Mouse (Mus musculus): ENCODE results near the gene Zfp454. TPM values are rescaled to one million over a fixed set of nuclear protein-coding genes. Genes with fewer than 3 reads are reported as not detected.

The Zfp454 gene
- polyA plus RNA-seq, 1 experiment from 2014 or later, result 10.8 TPM

DNA sequence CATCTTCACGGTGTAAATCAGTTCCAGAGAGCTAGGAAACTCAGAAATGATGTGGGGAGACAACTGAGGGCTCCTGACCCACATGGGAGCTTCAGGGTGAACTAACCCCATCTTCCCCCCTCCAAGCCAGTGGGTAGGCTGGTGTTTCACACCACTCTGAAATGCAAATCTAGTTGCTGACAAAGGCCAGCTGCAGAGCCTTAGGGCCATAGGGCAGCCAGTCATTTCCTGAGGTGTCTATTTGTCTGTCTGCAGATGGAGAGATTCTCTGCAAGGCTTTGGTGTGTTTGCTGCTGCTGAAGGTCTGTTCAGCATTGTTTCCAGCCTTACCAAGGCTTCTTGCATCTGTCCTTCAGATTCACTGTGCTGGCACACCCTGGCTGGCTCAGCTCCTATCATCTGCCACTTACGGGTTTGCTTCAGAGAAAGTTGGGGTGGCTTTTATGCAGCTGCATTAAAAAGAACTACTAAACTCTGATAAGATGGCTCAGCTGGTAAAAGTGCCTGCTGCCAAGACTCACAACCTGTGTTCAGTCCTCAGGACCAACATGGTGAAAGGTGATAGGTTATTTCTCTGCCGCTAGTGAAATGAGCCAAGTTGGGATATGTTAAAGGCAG is 38.8 kb downstream of the Zfp454 start:
- peaks cover 41% of the 10 kb centered on the region for H3K27me3 ChIP-seq (replicated peaks; ENCODE audit: control insufficient read depth, insufficient read depth, low read length)
- H3K9me3 ChIP-seq (ENCODE audit: control insufficient read depth, low read length), result no peaks in the 10 kb centered on the region; the same call in 1 of the 2 replicates
- H3K9ac ChIP-seq (ENCODE audit: low read depth, low read length), result no peak overlapping the region
- no peak overlapping the region for H3K4me2 ChIP-seq (ENCODE audit: low read length)
- H3K36me3 ChIP-seq (ENCODE audit: control insufficient read depth, insufficient read depth, low read length), result no peaks in the 10 kb centered on the region
- ATAC-seq, result no peak
- peaks cover 10% of the 10 kb centered on the region for H3K4me1 ChIP-seq (ENCODE audit: control insufficient read depth, insufficient read depth, low read depth, low read length)
- H3K4me3 ChIP-seq (ENCODE audit: low read length), result no peak overlapping the region
- no peak overlapping the region for H3K27ac ChIP-seq (ENCODE audit: low read depth, low read length)
- 45% methylated on average over 3 of the region's 3 CpGs for WGBS

DNA sequence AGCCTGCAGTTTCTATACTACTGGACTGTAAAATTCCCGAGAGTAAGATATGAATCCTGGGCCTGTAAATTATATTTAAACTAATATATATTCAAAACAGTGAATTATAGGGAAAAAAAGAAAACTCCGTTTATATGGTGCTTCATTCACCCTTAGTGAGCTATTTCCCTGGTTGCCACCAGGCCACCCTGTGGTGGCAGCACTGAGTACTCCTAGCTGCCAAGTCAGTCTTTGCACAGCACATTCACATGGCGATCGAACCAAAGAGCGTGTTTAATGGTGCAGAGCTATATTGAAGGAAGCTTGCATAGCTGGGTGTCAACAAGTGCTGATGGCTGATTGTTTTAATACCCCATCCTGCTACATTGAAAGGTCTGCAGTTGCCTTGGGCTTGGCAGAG is 40.4 kb downstream of the Zfp454 start:
- Histone ChIP-seq H3K9ac (ENCODE audit: low read depth, low read length) (no peak overlapping the region), H3K9me3 (ENCODE audit: control insufficient read depth, low read length) (no peaks in the 10 kb centered on the region; the same call in 1 of the 2 replicates), H3K36me3 (ENCODE audit: control insufficient read depth, insufficient read depth, low read length) (no peaks in the 10 kb centered on the region), H3K4me2 (ENCODE audit: low read length) (no peak overlapping the region), H3K27ac (ENCODE audit: low read depth, low read length) (no peak overlapping the region), H3K4me3 (ENCODE audit: low read length) (no peak overlapping the region), H3K4me1 (ENCODE audit: control insufficient read depth, insufficient read depth, low read depth, low read length) (peaks cover 10% of the 10 kb centered on the region), H3K27me3 (replicated peaks; ENCODE audit: control insufficient read depth, insufficient read depth, low read length) (peaks cover 31% of the 10 kb centered on the region)
- WGBS, result 60% methylated on average over 5 of the region's 5 CpGs
- no peak for ATAC-seq

DNA sequence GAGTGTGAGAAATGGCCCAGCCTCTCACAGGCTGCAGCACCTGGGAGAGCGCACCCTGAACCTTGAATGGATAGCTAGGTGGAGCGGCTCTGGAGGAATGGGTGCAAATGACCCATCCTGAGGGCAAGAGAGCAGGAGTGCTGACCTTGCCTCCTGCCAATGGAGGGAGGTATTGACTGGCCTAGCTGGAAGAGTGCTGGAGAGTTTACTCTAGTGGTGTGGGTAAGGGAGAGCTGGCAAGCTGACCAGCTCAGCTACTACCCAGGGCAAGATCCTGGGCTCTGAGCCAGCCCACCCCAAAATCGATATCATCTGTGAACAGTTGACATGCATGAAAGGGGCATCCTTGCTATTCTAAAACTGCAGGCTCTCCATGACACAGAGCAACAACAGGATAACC is 41.5 kb downstream of the Zfp454 start:
- Histone ChIP-seq H3K36me3 (ENCODE audit: control insufficient read depth, insufficient read depth, low read length) (no peaks in the 10 kb centered on the region), H3K4me3 (ENCODE audit: low read length) (no peak overlapping the region), H3K27ac (ENCODE audit: low read depth, low read length) (no peak overlapping the region), H3K9me3 (ENCODE audit: control insufficient read depth, low read length) (no peaks in the 10 kb centered on the region; the same call in 1 of the 2 replicates), H3K4me2 (ENCODE audit: low read length) (no peak overlapping the region), H3K27me3 (replicated peaks; ENCODE audit: control insufficient read depth, insufficient read depth, low read length) (peaks cover 22% of the 10 kb centered on the region), H3K9ac (ENCODE audit: low read depth, low read length) (no peak overlapping the region), H3K4me1 (ENCODE audit: control insufficient read depth, insufficient read depth, low read depth, low read length) (peaks cover 8% of the 10 kb centered on the region)
- ATAC-seq, result no peak
- 87% methylated on average over 3 of the region's 3 CpGs for WGBS

DNA sequence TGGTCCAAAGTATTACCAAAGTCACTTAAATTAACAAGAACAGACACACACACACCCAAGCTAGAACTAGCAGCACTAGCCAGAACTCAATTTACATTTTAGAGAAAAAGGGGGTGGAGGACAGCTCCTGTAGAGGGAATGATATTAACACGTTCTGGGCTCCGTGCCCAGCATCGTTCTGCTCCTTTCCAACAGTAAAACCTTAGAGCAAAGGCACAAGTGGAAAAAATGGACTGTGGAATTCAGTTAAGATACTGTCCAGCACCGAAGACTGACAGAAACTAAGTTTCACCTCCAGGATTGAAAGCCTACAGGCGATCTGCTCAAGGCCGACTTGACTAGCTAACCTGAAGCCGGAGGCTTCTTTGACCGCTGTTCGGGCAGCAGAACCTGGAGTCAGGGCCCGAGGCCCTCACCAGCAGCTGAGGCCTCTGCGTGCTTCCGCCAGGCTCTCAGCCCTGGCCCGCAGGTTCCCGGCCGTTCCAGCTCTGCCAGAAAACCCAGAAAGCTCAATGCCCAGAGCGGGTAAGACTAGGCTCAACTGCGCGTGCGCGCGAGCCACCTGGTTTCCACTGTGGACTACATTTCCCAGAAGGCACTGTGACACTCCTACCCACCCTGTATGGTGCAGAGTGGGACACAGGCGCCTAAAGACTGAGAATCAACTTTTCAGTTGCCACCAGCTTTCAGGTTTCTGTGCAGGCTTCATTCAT is 46.3 kb downstream of the Zfp454 start, which contains the start of gene Zfp879:
TSS of gene Zfp879 (minus strand) at position 530 of the 713 bp plus-strand sequence.
- Histone ChIP-seq H3K4me3 (ENCODE audit: low read length) (peak within 1 kb of the TSS; percentile 50), H3K9me3 (ENCODE audit: control insufficient read depth, low read length) (no peaks in the 10 kb centered on the region), H3K27ac (ENCODE audit: low read depth, low read length) (peak within 1 kb of the TSS; percentile 84), H3K36me3 (ENCODE audit: control insufficient read depth, insufficient read depth, low read length) (no peaks in the 10 kb centered on the region), H3K27me3 (replicated peaks; ENCODE audit: control insufficient read depth, insufficient read depth, low read length) (no peaks in the 10 kb centered on the region), H3K4me1 (ENCODE audit: control insufficient read depth, insufficient read depth, low read depth, low read length) (peaks cover 10% of the 10 kb centered on the region), H3K9ac (ENCODE audit: low read depth, low read length) (peak within 1 kb of the TSS; percentile 79), H3K4me2 (ENCODE audit: low read length) (peak within 1 kb of the TSS; percentile 80)
- ATAC-seq, result peak; percentile 99
- WGBS, result 17% methylated on average over 22 of the region's 22 CpGs

DNA sequence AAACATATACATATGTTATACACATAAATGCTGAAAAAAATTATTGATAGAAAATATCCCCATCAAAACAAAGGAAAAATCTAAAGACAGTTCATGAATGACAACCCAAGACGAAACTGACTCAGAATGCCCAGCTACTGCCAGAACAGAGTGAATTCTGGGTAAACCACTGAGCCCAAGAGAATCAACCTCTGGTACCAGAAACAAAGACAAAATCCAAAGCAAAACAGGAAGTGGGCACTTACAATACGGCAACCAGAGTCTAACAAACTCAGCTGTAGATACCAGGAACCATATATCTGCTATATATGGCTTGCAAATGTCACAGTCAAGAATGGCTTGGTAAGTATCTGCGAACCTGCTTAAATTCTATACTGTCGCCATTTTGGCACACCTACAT is 51.7 kb downstream of the Zfp454 start:
- 83% methylated on average over 4 of the region's 4 CpGs for WGBS
- no peak for ATAC-seq
- peaks cover 13% of the 10 kb centered on the region for H3K9me3 ChIP-seq (ENCODE audit: control insufficient read depth, low read length)

DNA sequence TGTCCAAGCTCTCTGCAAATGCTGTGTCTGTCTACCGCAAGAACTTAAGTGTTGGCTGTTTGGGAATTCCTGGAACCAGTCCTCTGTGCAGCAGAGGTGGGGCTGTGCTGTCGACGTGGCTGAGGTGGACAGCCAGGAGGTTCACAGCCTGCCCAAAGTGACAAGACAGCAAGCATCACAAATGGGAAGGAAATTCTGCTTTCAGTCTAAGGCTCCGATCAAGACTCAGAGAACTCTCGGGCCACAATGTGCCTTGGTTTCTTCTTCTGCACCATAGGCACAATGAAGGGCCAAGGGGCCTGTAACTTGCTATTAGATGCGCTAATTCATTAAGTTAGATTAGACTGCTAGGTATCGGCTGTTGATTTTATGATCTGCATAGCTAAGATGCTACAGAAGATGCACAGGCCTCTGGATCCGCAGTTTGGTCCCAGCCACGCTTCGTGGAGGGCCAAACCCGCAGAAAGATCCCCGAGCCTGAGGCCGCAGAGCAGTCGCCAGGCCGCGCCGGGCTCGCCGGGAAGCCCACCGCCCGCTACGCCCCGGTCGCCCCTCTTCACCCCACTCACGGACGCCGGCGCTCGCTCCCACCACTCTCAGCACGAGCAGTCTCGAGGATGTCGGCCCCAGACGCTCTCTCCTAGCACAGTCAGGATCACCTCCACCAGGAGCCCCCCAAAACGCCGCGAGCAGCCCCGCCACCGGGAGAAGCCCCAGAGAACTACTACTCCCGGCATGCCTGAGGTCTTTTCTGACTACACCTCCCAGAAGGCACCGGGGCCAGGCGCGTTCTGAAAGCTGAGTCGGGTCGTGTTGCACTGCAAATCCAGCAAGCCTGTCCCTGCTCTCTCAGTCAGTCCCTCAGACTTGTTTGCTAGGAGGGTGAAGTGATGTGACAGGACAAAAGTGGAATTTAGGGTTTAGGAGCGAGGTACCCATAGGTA is 60.2 kb downstream of the Zfp454 start, which contains the start of gene Zfp354c:
TSS of gene Zfp354c (minus strand) at position 715 of the 944 bp plus-strand sequence.
- H3K27me3 ChIP-seq (replicated peaks; ENCODE audit: control insufficient read depth, insufficient read depth, low read length), result no peaks in the 10 kb centered on the region
- H3K9me3 ChIP-seq (ENCODE audit: control insufficient read depth, low read length), result peaks cover under 1% of the 10 kb centered on the region; the same call in 1 of the 2 replicates
- peak within 1 kb of the TSS; percentile 74 for H3K4me2 ChIP-seq (ENCODE audit: low read length)
- WGBS, result 1% methylated on average over 44 of the region's 45 CpGs
- H3K4me1 ChIP-seq (ENCODE audit: control insufficient read depth, insufficient read depth, low read depth, low read length), result peaks cover 11% of the 10 kb centered on the region
- H3K27ac ChIP-seq (ENCODE audit: low read depth, low read length), result peak within 1 kb of the TSS; percentile 85
- ATAC-seq, result peak; percentile 99
- H3K9ac ChIP-seq (ENCODE audit: low read depth, low read length), result peak within 1 kb of the TSS; percentile 95
- peak within 1 kb of the TSS; percentile 80 for H3K4me3 ChIP-seq (ENCODE audit: low read length)
- H3K36me3 ChIP-seq (ENCODE audit: control insufficient read depth, insufficient read depth, low read length), result peaks cover 29% of the 10 kb centered on the region

More for the DNA sequence above, 51.7 kb downstream of the Zfp454 start:
- no peak overlapping the region for H3K4me2 ChIP-seq (ENCODE audit: low read length)
- no peaks in the 10 kb centered on the region for H3K27me3 ChIP-seq (replicated peaks; ENCODE audit: control insufficient read depth, insufficient read depth, low read length)
- H3K9ac ChIP-seq (ENCODE audit: low read depth, low read length), result no peak overlapping the region
- H3K36me3 ChIP-seq (ENCODE audit: control insufficient read depth, insufficient read depth, low read length), result peaks cover 16% of the 10 kb centered on the region
- H3K4me3 ChIP-seq (ENCODE audit: low read length), result no peak overlapping the region
- no peak overlapping the region for H3K27ac ChIP-seq (ENCODE audit: low read depth, low read length)
- peaks cover 5% of the 10 kb centered on the region for H3K4me1 ChIP-seq (ENCODE audit: control insufficient read depth, insufficient read depth, low read depth, low read length)

DNA sequence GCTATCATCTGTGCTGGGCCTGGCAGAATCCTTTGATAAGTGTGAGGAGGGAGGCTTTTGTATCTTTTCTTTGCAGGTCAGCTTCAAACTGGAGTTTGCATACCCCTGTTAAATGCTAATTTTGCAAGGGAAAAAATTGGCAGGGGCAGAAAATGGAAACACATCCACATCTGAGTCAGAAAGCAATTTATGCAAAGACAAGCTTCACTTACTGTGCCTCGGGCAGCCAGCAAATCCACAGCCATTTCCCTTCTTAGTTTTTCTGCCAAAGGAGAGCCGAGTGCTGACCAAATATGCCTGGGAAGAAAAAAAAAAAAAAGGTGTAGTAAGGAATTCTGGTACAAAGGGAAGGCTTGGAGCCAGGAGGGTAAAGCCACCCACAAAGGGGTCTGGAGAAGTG is 61.2 kb downstream of the Zfp454 start:
- Histone ChIP-seq H3K9ac (ENCODE audit: low read depth, low read length) (peak overlapping the region; percentile 95; the same call in 1 of the 2 replicates), H3K9me3 (ENCODE audit: control insufficient read depth, low read length) (no peaks in the 10 kb centered on the region), H3K4me1 (ENCODE audit: control insufficient read depth, insufficient read depth, low read depth, low read length) (peaks cover 11% of the 10 kb centered on the region), H3K4me3 (ENCODE audit: low read length) (peak overlapping the region; percentile 80), H3K27ac (ENCODE audit: low read depth, low read length) (no peak overlapping the region), H3K27me3 (replicated peaks; ENCODE audit: control insufficient read depth, insufficient read depth, low read length) (no peaks in the 10 kb centered on the region), H3K36me3 (ENCODE audit: control insufficient read depth, insufficient read depth, low read length) (peaks cover 35% of the 10 kb centered on the region), H3K4me2 (ENCODE audit: low read length) (peak overlapping the region; percentile 74)
- WGBS, result 50% methylated on average over 2 of the region's 2 CpGs
- no peak for ATAC-seq
